Mouse (Mus musculus) heart, postnatal 0 days (tissue): ENCODE results near the gene Cdkn1a.

ENCODE experiments used
- CTCF ChIP-seq: IDR thresholded peaks from 2 replicates; pipeline ENCODE4 v1.5.1; 2016; ENCODE audit warnings: antibody characterized with exemption, control low read depth, low read depth
- EP300 ChIP-seq: IDR thresholded peaks from 2 replicates; pipeline ENCODE4 v1.6.1; 2016; ENCODE audit warnings: antibody characterized with exemption, low read depth

DNA sequence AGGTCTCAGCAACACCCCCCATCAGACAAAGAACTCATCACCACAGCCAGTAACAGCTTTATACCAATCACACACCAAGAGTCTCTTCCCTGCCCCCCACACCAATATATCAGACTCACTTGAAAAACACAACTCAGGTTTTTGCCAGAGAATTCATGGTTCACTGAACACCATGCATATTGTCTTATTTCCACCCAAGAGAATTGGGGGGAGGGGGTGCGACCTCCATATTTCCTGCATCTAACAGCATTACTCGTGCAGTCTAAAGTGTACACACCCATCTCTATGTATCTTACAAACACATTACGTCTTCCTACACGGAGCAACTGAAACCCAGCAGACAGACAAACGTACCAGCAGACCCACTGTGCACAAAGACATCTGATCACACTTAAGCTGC lies 19.0 kb upstream of the Cdkn1a start:
- TF ChIP-seq CTCF (no peak), EP300 (no peak)
